Mouse (Mus musculus) stomach, postnatal 0 days (tissue): ENCODE measurements at regions not wholly inside any gene's neighbourhood (a gene's known extent, or its start where the extent isn't known, plus 50 kb on each side); places are given as distances from the start of the nearest gene placed in this dataset.
"Not testable (repeated sequence)": the region's sequence is repeated elsewhere in the genome, so short reads cannot be mapped to it uniquely, and the experiment has no call there.

Experiments
- ATAC-seq: fragments of 200-750 bp; cut with Nextera tagmentation; 2 replicates; pipeline ENCODE4 v1.8.0; 2017; ENCODE audit not compliant: low FRiP score, low TSS enrichment
- DNase-seq: peaks from one replicate; pipeline ENCODE4 v3.0.0-alpha.2; 2016; ENCODE audit warnings: low spot score
- H3K27ac ChIP-seq: fragments of 300-500 bp; sonication (generic); replicated peaks from 2 replicates; pipeline ENCODE4 v1.5.1; 2014; ENCODE audit warnings: mild to moderate bottlenecking, control low read depth
- H3K27me3 ChIP-seq: fragments of 300-500 bp; sonication (generic); 2 replicates; pipeline ENCODE4 v1.6.1; 2014; ENCODE audit warnings: low read length; ENCODE audit not compliant: control insufficient read depth, insufficient read depth
- H3K36me3 ChIP-seq: fragments of 300-500 bp; sonication (generic); 2 replicates; pipeline ENCODE4 v1.6.1; 2014; ENCODE audit warnings: low read length, mixed read lengths; ENCODE audit not compliant: control insufficient read depth, insufficient read depth
- H3K4me1 ChIP-seq: fragments of 300-500 bp; sonication (generic); replicated peaks from 2 replicates; pipeline ENCODE4 v1.6.1; 2014; ENCODE audit warnings: antibody characterized with exemption; ENCODE audit not compliant: control insufficient read depth, insufficient read depth
- H3K4me2 ChIP-seq: fragments of 300-500 bp; sonication (generic); replicated peaks from 2 replicates; pipeline ENCODE4 v1.6.1; 2014; ENCODE audit warnings: low read depth, mild to moderate bottlenecking, control low read depth, moderate library complexity
- H3K4me3 ChIP-seq: fragments of 300-500 bp; sonication (generic); 2 replicates; pipeline ENCODE4 v1.5.1; 2014; ENCODE audit warnings: low read depth, low read length, control low read depth
- H3K9ac ChIP-seq: fragments of 300-500 bp; sonication (generic); 2 replicates; pipeline ENCODE4 v1.6.1; 2014; ENCODE audit warnings: mild to moderate bottlenecking, low read length, control low read depth, mixed read lengths
- H3K9me3 ChIP-seq: fragments of 300-500 bp; sonication (generic); 2 replicates; pipeline ENCODE4 v1.6.1; 2016; ENCODE audit warnings: low read length; ENCODE audit not compliant: control insufficient read depth
- CTCF ChIP-seq: IDR thresholded peaks from 2 replicates; pipeline ENCODE4 v1.5.1; 2016; ENCODE audit warnings: antibody characterized with exemption, low read depth, mild to moderate bottlenecking, moderate library complexity
- EP300 ChIP-seq: optimal IDR thresholded peaks from 2 replicates; pipeline ENCODE3; 2016; ENCODE audit warnings: antibody characterized with exemption
- WGBS: fragments of 180-500 bp; shearing (Covaris S2); extraction: QIAGEN DNeasy Blood & Tissue Kit; methylation state at CpG from one replicate; pipeline ENCODE4 v1.1.7; 2014; 5-methylcytosine and 5-hydroxymethylcytosine counted together

GRCm38 (mm10) chr5:42884251-42884650 is 348.7 kb upstream of the Cpeb2 start:
- H3K4me1 ChIP-seq, result no peaks in the 10 kb centered on the region
- no peak for DNase-seq
- H3K27ac ChIP-seq, result no peak overlapping the region
- no peak overlapping the region for H3K4me3 ChIP-seq
- no peak for ATAC-seq
- H3K27me3 ChIP-seq, result no peaks in the 10 kb centered on the region
- H3K9me3 ChIP-seq, result no peaks in the 10 kb centered on the region
- TF ChIP-seq EP300 (no peak), CTCF (no peak)
- H3K4me2 ChIP-seq, result no peak overlapping the region
- WGBS, result 69% methylated on average over 1 of the region's 1 CpGs
- no peak overlapping the region for H3K9ac ChIP-seq
- no peaks in the 10 kb centered on the region for H3K36me3 ChIP-seq

GRCm38 (mm10) chr5:42891890-42892289 is 341.1 kb upstream of the Cpeb2 start:
- no peak overlapping the region for H3K4me2 ChIP-seq
- no peaks in the 10 kb centered on the region for H3K9me3 ChIP-seq
- H3K4me3 ChIP-seq, result no peak overlapping the region
- ATAC-seq (no peak), DNase-seq (no peak)
- no peaks in the 10 kb centered on the region for H3K36me3 ChIP-seq
- no peaks in the 10 kb centered on the region for H3K27me3 ChIP-seq
- WGBS, result 37% methylated on average over 2 of the region's 2 CpGs
- no peak overlapping the region for H3K9ac ChIP-seq
- TF ChIP-seq EP300 (no peak), CTCF (no peak)
- H3K4me1 ChIP-seq, result no peaks in the 10 kb centered on the region
- H3K27ac ChIP-seq, result no peak overlapping the region

- H3K27ac ChIP-seq, result no peak overlapping the region
- no peaks in the 10 kb centered on the region for H3K4me1 ChIP-seq
- no peak for TF ChIP-seq EP300
- no peak for TF ChIP-seq CTCF
- H3K9ac ChIP-seq, result no peak overlapping the region
- DNase-seq, result no peak
- H3K9me3 ChIP-seq, result no peaks in the 10 kb centered on the region
- no peak overlapping the region for H3K4me2 ChIP-seq
- ATAC-seq, result no peak
- WGBS, result 70% methylated on average over 3 of the region's 3 CpGs
- no peak overlapping the region for H3K4me3 ChIP-seq
- H3K27me3 ChIP-seq, result no peaks in the 10 kb centered on the region
- H3K36me3 ChIP-seq, result no peaks in the 10 kb centered on the region
Measured at GRCm38 (mm10) chr5:42906136-42906535, 326.8 kb upstream of the Cpeb2 start.

- Histone ChIP-seq H3K4me3 (no peak overlapping the region), H3K4me2 (no peak overlapping the region), H3K4me1 (no peaks in the 10 kb centered on the region), H3K27me3 (no peaks in the 10 kb centered on the region), H3K27ac (no peak overlapping the region), H3K9me3 (no peaks in the 10 kb centered on the region), H3K9ac (no peak overlapping the region), H3K36me3 (no peaks in the 10 kb centered on the region)
- ATAC-seq (no peak), DNase-seq (no peak)
- 69% methylated on average over 3 of the region's 3 CpGs for WGBS
- TF ChIP-seq EP300 (no peak), CTCF (no peak)
Measured at GRCm38 (mm10) chr5:42919328-42919727, 313.6 kb upstream of the Cpeb2 start.

- no peak overlapping the region for H3K9ac ChIP-seq
- no peak overlapping the region for H3K4me2 ChIP-seq
- H3K4me1 ChIP-seq, result no peaks in the 10 kb centered on the region
- no peaks in the 10 kb centered on the region for H3K27me3 ChIP-seq
- no peak overlapping the region for H3K4me3 ChIP-seq
- WGBS, result 60% methylated on average over 2 of the region's 2 CpGs
- H3K36me3 ChIP-seq, result no peaks in the 10 kb centered on the region
- no peak overlapping the region for H3K27ac ChIP-seq
- TF ChIP-seq EP300 (no peak), CTCF (no peak)
- DNase-seq (no peak), ATAC-seq (no peak)
- H3K9me3 ChIP-seq, result no peaks in the 10 kb centered on the region
Measured at GRCm38 (mm10) chr5:42932106-42932505, 300.9 kb upstream of the Cpeb2 start.

GRCm38 (mm10) chr5:42959296-42959862 is 273.6 kb upstream of the Cpeb2 start:
- H3K9ac ChIP-seq, result no peak overlapping the region
- no peak overlapping the region for H3K4me2 ChIP-seq
- TF ChIP-seq CTCF (no peak), EP300 (no peak)
- no peaks in the 10 kb centered on the region for H3K4me1 ChIP-seq
- no peak for DNase-seq
- no peaks in the 10 kb centered on the region for H3K9me3 ChIP-seq
- no peak for ATAC-seq
- 73% methylated on average over 9 of the region's 9 CpGs for WGBS
- H3K27ac ChIP-seq, result no peak overlapping the region
- H3K27me3 ChIP-seq, result no peaks in the 10 kb centered on the region
- H3K4me3 ChIP-seq, result no peak overlapping the region
- no peaks in the 10 kb centered on the region for H3K36me3 ChIP-seq

GRCm38 (mm10) chr5:42966952-42967351 is 266.0 kb upstream of the Cpeb2 start:
- not testable (repeated sequence) for DNase-seq, H3K27me3 ChIP-seq, H3K9me3 ChIP-seq, H3K4me3 ChIP-seq, H3K36me3 ChIP-seq, H3K9ac ChIP-seq, H3K4me1 ChIP-seq, H3K27ac ChIP-seq, ATAC-seq, H3K4me2 ChIP-seq
- 89% methylated on average over 2 of the region's 2 CpGs for WGBS
